Mouse (Mus musculus) spleen, adult 2 months (tissue): ENCODE measurements around the gene Ccdc173. TPM values are rescaled to one million over a fixed set of nuclear protein-coding genes. Genes with fewer than 3 reads are reported as not detected.

Experiments
- DNase-seq, 2 experiments: peaks; one replicate each; pipeline versions ENCODE4 v3.0.0 to v3.0.0-alpha.2; 2012 to 2021; ENCODE audit warnings: low spot score in 2 of 2, low read depth in 1 of 2
- H3K27ac ChIP-seq: fragments of 200-500 bp; 2 replicates; pipeline ENCODE4 v1.5.1; 2012; ENCODE audit warnings: low read length, inconsistent platforms; ENCODE audit not compliant: insufficient read depth
- H3K27me3 ChIP-seq: fragments of 200-500 bp; 2 replicates; pipeline ENCODE4 v1.6.1; 2012; ENCODE audit warnings: mild to moderate bottlenecking, moderate library complexity, low read length, inconsistent platforms; ENCODE audit not compliant: control insufficient read depth, insufficient read depth
- H3K36me3 ChIP-seq: fragments of 200-500 bp; 2 replicates; pipeline ENCODE4 v1.6.1; 2012; ENCODE audit warnings: mild to moderate bottlenecking, low read length, inconsistent platforms; ENCODE audit not compliant: control insufficient read depth, insufficient read depth
- H3K4me1 ChIP-seq: fragments of 200-500 bp; 2 replicates; pipeline ENCODE4 v1.6.1; 2011; ENCODE audit warnings: inconsistent platforms; ENCODE audit not compliant: control insufficient read depth, insufficient read depth, insufficient read length
- H3K4me3 ChIP-seq: fragments of 200-500 bp; 2 replicates; pipeline ENCODE4 v1.5.1; 2011; ENCODE audit warnings: mild to moderate bottlenecking, inconsistent platforms; ENCODE audit not compliant: insufficient read depth, insufficient read length; ENCODE audit errors: extremely low read depth
- CTCF ChIP-seq: fragments of 200-500 bp; IDR thresholded peaks from 2 replicates; pipeline ENCODE4 v1.5.1; 2011; ENCODE audit warnings: mild to moderate bottlenecking, inconsistent platforms; ENCODE audit not compliant: insufficient read depth, insufficient read length, insufficient replicate concordance; ENCODE audit errors: extremely low read depth
- POLR2A ChIP-seq: fragments of 200-500 bp; IDR thresholded peaks from 2 replicates; pipeline ENCODE4 v1.6.1; 2011; ENCODE audit warnings: low read depth, low read length, inconsistent platforms
- WGBS: fragments of 180-500 bp; shearing (Covaris S2); methylation state at CpG from one replicate; pipeline ENCODE4 v1.1.7; 2018; 5-methylcytosine and 5-hydroxymethylcytosine counted together
- polyA plus RNA-seq: library from polyadenylated mRNA; depleted of rRNA; stranded (reverse); fragments of >200 nt; gene quantifications from 2 replicates; pipeline ENCODE4 v1.2.3, GENCODE M21; 2012

Ccdc173 gene
- polyA plus RNA-seq, 1 experiment, result not detected

DNA sequence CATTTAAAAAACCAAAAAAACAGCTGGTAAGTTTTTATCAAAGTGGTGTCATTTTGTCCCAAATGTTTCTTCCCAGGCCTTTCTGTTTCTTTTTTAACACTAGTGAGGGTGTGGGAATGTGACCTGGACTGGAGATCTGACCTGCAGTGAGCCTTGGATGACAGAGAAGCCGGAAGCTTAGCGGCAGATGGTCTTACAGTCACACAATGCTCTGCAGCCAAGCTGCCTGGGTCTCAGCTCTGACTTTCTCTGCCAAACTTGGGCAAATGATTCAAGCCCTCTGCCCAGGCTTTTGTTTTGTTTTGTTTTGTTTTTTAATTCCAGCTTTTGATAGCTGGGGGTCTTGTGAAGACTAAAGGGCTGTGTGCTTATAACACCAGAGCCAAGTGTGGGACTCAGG, 37.0 kb upstream of the Ccdc173 start:
- no peaks in the 10 kb centered on the region for H3K36me3 ChIP-seq
- H3K27ac ChIP-seq, result no peak overlapping the region
- peaks cover 3% of the 10 kb centered on the region for H3K4me1 ChIP-seq
- no peak overlapping the region for H3K4me3 ChIP-seq
- 95% methylated on average over 2 of the region's 2 CpGs for WGBS
- TF ChIP-seq POLR2A (no peak), CTCF (no peak)
- no peak for DNase-seq
- peaks cover 12% of the 10 kb centered on the region for H3K27me3 ChIP-seq

DNA sequence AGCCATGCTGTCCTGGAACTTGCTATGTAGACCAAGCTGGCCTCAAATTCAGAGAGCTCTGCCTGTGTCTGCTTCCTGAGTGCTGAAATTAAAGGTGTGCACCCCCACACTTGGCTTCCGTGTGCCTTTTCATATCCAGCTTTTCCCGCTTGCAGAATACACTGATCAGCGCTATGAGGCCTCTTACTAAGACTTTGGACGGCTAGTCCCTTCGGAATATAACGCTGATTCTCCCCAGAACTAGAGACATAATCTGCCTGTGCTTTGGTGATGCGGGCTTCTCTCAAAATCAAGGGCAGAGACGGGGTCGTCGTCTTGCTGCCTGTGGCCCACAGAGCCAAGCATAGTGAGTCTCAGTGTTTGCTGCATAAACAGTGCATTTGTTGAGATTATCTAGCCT, 36.5 kb upstream of the Ccdc173 start:
- H3K27me3 ChIP-seq, result peaks cover 12% of the 10 kb centered on the region
- no peak for DNase-seq
- TF ChIP-seq CTCF (no peak), POLR2A (no peak)
- H3K27ac ChIP-seq, result peak overlapping the region; percentile 18; the same call in 1 of the 2 replicates
- H3K4me3 ChIP-seq, result no peak overlapping the region
- H3K4me1 ChIP-seq, result peaks cover 3% of the 10 kb centered on the region
- H3K36me3 ChIP-seq, result no peaks in the 10 kb centered on the region
- WGBS, result 93% methylated on average over 10 of the region's 10 CpGs

GRCm38 (mm10) chr2:69823129-69823677, 33.8 kb upstream of the Ccdc173 start:
- TF ChIP-seq POLR2A (no peak), CTCF (no peak)
- peak overlapping the region; percentile 61 for H3K4me3 ChIP-seq
- no peaks in the 10 kb centered on the region for H3K36me3 ChIP-seq
- peaks cover 3% of the 10 kb centered on the region for H3K4me1 ChIP-seq
- no peak for DNase-seq
- 4% methylated on average over 45 of the region's 45 CpGs for WGBS
- H3K27me3 ChIP-seq, result peaks cover 12% of the 10 kb centered on the region
- no peak overlapping the region; the same call in 1 of the 2 replicates for H3K27ac ChIP-seq

DNA sequence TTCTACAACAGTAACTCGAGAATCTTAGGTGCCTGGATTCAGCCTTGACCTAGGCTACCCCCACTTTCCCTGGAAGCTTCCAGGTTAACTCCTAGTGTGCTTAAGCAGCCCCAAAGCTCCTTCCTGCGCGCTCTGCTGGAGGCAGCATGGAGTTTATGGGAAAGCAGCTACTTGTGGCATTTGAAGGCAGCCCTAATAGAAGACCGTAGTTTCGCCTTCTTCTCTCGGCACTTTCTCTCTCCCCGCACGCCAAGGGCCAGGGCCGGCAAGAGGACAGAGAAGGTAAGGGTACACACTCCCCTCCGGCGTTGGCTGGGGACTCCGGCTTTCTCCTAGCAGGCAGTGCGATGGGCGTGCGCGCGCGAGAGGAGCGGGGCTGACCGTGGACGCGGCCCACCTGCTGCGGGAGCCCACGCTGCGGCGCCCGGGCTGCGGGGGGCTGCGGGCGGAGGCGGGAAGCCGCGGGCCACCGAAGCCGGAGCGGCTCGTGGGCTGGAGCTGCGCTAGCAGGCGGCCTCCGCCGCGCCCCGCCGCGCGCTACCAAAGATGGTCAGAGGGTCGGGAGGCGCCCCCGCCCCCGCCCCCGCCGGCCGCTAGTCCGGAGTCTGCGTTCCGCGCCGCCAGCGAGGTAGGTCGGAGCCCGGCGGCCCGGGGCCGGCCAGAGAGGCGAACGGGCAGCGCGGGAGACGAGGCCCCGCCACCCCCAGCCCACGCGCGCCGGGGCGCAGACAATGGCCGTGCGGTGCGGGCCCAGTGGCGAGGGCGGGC, 33.2 kb upstream of the Ccdc173 start:
- TF ChIP-seq CTCF, result no peak
- no peak for TF ChIP-seq POLR2A

GRCm38 (mm10) chr2:69821711-69822110, 32.3 kb upstream of the Ccdc173 start, which contains the start of gene Klhl23:
Gene Klhl23, plus strand, starts transcription at chr2:69821944.
- TF ChIP-seq CTCF, result no peak
- no peak for TF ChIP-seq POLR2A
- Histone ChIP-seq H3K4me1 (peaks cover 3% of the 10 kb centered on the region), H3K36me3 (no peaks in the 10 kb centered on the region), H3K27ac (peak within 1 kb of the TSS; percentile 55), H3K27me3 (peaks cover 12% of the 10 kb centered on the region), H3K4me3 (peak within 1 kb of the TSS; percentile 61)
- 11% methylated on average over 8 of the region's 8 CpGs for WGBS
- DNase-seq, result no peak

More for the DNA sequence above, 33.2 kb upstream of the Ccdc173 start:
- peaks cover 3% of the 10 kb centered on the region for H3K4me1 ChIP-seq
- no peak for DNase-seq
- peaks cover 12% of the 10 kb centered on the region for H3K27me3 ChIP-seq
- H3K27ac ChIP-seq, result peak overlapping the region; percentile 55
- peak overlapping the region; percentile 61 for H3K4me3 ChIP-seq
- no peaks in the 10 kb centered on the region for H3K36me3 ChIP-seq
- under 1% methylated on average over 77 of the region's 80 CpGs for WGBS

GRCm38 (mm10) chr2:69820201-69820600, 30.8 kb upstream of the Ccdc173 start:
- no peak for DNase-seq
- 89% methylated on average over 1 of the region's 1 CpGs for WGBS
- Histone ChIP-seq H3K4me1 (peaks cover 3% of the 10 kb centered on the region), H3K36me3 (no peaks in the 10 kb centered on the region), H3K27me3 (peaks cover 12% of the 10 kb centered on the region), H3K4me3 (no peak overlapping the region), H3K27ac (no peak overlapping the region)
- TF ChIP-seq POLR2A, result no peak
- no peak for TF ChIP-seq CTCF
